Mouse (Mus musculus) T-helper 17 cell (primary cell): ENCODE measurements around the gene E130308A19Rik.

Experiments
- in situ Hi-C, 2 experiments: fragments of 300-600 bp; cut with MboI, MseI; formaldehyde crosslinking; loops; 1 replicate in 1 of 2; 2 replicates in 1 of 2; pipeline ENCODE4 v1.15.1; 2025; ENCODE audit warnings: high pct_unique_total_duplicates in 2 of 2

E130308A19Rik gene

DNA sequence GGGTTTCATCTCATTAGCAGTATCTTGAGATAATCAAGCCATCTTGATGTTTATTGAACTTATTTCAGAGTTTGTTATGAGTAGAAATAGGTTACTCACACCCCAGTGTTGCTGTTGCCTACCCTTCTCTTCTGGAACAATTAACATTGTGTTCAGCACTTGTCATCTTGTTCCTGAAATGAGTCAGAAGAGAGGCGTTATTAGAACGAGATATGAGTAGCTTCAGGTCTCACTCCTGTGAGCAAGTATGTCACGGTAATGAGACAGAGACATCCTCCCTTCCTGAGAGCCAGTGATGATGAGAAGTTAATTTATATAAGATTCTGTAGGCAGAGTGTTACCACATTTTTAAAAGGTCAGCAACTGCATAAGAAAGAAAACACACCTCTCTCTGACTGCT lies 56.5 kb downstream of the E130308A19Rik start:
- in situ Hi-C loops, result no loop called here

DNA sequence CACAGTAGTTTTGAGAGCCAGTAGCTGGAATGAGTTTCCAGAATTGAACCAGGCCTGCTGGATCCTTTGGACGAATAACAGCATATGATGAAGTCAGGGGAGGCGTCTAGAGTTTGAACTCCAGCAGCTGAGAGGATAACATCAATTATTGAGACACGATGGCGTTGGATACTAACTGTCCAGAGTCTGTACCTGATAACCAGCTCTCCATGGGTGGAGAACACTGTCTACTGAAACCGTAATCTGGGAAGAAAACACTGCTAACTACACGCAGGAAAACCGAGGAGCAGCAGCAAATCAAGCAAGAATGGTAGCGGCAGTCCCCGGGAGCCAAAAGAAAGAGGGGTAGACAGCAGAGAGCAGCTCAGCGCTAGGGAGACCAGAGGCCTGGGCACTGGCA lies 56.9 kb downstream of the E130308A19Rik start:
- in situ Hi-C loops, result no loop called here

DNA sequence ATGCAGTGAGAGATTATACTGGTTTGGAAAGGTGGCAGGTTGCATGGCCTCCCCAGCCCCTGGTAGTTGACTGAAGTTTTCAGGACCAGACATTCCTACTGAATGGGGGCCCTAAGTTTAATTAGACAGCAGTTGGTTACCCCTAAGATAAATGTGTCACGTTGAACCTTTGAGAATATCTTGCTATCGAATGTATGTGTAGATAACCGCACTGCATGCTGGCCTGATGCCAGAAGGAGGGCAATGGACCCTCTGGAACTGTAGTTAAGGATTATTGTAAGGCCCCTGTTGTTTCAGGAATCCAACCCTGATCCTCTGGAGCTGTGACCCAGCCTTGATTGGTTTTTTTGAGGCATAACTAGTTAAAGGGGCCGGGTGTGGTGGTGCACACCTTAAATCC lies 58.3 kb downstream of the E130308A19Rik start:
- in situ Hi-C loops, result no loop called here

DNA sequence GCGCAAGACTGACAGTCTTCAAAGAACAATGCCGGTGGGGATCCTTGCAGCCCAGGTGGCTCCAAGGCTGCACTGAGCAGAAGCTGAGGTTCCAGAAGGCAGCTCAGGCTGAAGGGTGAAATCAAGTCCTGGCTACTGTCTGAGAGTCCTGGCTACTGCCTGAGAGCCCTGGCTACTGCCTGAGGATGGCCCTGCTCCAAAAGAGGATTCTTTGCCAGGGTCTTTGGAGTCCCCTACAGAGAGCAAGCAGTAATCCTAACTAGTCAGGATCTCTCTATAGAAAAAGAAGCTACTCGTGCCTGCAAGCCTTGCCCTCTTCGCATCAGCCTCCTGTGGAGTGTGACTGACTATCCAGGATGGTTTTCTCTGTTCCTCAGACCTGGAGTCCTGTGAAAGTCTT lies 60.7 kb downstream of the E130308A19Rik start:
- in situ Hi-C loops, result no loop called here

DNA sequence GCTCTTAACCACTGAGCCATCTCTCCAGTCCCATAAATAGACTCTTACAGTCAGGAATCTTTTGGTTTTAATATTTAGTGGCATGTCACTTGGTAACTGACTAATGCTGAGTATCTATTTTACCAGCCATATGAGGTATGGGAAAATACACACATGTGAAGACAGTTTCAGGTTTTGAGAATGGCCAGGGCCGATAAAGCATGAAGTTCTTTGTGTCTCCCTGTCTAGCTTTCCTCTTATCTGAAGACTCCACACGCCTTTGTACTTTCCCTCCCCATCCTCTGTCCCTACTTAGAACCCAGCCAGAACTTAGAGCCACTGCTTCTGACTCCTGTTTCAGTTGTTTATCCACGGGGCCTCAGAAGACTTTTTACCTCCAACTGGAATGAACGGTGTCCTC lies 63.0 kb downstream of the E130308A19Rik start:
- in situ Hi-C loops, result no loop called here

DNA sequence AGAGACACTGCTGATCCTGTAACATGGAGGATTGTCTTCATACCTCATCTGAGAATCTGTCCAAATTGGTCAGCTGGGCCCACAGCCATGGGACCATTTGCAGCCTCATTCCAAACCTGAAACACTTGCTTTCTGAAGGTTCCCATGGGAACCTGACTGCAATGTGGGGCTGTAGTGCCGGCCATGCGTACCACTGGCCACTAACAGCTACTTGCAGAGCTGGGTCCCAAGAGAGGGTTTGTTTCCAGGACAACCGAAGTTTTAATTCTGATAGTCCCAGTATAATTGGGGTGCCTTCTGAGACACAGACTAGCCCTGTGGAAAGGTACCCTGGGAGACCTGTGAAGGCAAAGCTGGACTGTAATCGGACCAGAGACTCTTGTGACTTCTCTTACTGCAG lies 64.1 kb downstream of the E130308A19Rik start:
- in situ Hi-C loops, result no loop called here

DNA sequence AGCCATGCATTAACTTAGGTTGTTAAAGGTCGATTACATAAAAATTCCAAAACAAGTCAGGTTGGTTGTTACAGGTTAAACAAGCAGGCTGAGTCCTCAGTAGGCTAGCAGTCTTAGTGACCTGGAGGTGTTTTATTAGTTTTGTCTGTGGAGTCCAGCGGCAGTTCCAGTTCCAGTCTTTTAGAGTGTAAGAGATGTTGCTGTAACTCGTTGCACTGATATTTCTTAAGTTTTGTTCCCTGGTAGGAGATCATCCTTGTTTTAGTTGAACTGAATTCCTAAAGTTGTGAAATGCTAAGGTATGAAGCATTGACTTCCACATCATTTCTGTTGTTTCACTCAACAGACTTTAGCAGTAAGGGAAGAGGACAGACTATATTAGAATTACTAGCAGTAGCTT lies 70.8 kb downstream of the E130308A19Rik start:
- in situ Hi-C loops, result no loop called here

DNA sequence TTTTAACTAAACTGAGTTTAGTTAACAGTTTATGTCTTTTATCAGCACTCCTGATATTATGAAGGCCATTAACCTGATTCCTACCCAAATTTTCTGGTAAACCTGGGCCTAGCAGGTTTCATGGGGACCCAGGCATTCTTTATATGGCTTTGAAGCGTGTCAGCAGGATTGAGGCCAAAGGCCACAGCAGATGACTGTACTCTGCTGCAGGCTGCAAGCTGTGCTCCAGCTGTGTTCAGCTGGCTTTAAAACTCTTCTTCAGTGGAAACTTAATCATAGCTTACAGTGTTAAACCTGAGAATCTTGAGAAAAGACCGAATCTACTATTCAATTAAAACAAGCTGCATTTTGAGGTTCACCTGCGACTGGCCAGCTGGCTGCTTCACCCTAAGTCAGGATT lies 71.9 kb downstream of the E130308A19Rik start:
- in situ Hi-C loops, result no loop called here

DNA sequence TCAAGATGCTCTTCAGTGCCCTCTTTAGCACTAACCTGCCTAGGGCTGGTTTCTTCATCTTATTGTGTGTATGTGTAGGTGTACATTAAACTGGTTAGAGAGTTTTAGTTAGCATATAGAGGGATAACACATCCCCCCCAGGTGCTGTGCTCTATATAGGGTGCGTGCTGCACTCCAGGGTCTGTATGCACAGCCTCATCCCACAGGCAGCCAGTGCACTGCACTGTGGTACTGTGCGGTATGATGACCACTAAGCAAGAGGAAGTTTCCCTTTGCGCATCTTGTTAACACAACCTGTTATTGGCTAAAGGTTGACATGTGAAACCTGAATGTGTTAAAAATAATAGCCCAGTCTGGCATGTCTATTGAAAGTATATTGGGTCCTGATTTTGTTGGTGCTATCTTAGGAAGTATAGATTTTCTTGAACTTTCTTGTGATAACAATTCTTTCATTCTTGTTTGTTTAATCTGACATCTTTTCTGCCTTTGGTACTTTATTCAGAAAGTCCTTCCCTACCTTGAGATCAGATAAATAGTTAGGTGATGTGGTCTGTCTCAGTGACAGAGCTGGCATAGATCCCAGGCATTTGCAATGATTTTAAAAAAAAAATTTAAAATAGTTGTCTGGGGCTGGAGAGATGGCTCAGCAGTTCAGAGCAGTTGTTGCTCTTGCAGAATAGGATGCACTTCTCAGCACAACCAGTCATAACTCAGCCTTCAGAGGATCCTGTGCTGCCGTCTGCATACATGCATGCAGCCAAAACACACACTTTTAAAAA lies 73.2 kb downstream of the E130308A19Rik start:
- in situ Hi-C loops, result no loop called here

DNA sequence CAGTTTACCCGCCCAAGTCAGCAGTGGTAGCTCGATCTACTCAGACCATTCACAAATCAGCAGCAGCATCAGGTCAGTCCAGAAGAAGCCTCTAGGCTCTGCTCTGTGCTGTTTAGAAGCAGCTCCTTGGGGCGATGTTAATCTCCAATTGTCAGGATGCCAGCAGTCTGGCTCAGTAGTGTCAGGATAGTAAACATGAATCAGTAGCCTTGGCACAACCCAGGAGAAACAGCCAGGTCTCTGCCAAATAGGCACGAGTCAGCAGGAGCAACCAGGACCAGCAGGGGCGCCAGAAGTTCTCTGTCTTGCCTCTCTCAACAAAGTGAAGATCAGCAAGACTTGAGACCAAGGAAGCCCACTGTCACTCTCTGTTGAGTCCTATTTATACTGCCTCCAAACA lies 83.3 kb downstream of the E130308A19Rik start:
- in situ Hi-C loops, result loop anchor here (5.0 kb wide), 2 partner anchors 72 to 87 kb away; no protein-coding TSS in a partner anchor

DNA sequence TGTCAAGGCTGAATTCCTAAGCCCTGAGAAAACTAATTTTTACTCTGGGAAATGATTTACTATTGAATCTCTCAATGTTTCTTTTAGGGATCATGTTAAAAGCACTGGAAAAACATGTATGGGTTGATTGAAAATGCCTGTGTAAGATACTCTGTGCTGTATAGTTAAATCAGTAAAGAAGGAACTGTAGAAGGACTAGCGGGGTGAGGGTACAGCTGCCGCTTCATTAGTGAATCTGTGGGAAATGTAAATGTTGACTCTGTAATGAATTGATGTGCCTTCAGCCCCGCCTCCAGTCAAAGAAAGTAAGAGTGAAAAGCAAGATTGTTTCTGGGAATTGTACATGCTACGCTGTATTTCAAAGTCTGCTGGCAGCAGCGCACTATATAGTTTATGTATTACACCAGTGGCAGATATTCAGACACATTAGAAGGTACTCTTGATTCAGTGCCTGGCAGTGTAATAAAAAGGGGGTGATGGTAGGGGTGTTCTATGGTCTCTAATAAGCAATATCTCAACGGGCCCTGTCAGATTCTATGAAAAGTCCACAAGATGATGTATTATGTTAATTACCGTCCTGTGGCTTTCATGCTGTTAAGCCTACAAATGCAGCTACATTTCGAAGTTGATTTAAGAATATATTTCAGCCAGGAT lies 84.9 kb downstream of the E130308A19Rik start:
- in situ Hi-C loops, result no loop called here

DNA sequence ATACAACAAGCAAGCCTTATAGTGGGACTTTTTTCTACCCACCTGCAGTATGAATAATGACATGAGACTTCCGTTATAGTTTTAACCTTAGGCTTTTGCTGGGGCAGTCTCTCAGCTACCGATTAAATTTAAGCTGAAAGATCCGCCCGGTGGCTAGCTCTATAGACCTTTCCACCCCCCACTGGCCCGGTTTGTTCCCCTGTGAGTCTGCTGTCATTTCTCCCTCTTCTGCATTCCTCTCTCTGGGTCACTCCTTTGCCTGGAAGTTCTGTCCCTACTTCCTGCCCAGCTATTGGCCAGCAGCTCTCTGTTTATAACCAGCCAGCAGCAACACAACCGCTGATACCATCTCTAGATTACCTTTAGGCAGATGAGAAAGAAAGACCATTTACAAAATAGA lies 86.4 kb downstream of the E130308A19Rik start:
- in situ Hi-C loops, result no loop called here

DNA sequence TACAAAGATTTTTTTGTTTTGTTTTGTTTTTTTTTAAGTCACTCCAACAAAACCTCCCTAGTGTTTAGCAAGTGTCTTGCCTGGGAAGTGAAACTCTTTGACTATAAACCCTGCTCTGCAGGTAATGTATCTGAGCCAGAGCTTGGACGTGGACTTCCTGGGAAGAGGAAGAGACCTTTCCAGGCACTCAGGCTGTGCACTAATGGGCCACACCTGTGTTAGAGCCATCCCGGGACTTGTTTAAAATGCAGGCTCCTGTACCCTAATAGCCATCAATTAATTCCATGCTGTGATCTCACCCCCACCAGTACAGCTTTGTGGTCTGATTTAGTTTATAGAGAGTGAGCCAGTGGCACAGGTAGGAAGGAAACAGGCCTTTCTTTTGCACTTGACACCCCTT lies 86.9 kb downstream of the E130308A19Rik start:
- in situ Hi-C loops, result no loop called here

DNA sequence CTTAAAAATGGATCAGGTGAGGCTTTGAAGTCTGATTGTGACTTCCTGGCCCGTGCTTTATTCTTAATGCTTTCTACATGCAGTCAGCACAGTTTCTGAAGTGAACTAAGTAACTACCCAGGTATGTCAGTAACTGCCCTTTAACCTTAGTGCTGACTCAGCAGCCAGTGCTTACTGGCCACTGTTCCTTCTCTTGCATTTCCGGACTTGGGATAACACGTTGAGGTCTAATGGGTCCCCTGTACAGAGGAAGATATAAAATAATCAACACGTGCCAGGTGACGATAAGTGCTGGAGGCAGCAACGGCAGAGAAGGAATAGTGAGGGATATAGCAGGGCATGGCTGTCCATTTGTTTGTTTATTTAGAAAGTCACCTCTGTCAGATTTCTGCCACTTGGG lies 88.5 kb downstream of the E130308A19Rik start:
- in situ Hi-C loops, result no loop called here

DNA sequence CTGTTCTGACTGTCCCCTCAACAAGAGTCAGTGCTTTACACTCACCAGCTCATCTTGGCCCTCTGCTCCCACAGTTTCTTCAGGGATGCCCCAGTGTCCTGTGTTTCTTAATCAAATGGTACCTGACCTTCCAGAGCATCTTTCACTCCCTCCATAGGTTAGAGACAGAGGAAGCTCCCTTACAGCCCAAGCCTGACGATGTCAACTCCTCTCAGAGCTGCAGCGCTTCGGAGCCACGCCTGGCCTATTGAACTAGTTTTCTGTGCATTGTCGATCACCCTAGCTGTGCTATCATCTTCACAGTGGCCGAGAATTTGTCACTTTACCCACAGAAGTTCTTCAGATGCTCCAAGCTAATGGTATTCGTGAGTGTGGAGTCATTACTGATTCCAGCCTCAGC lies 88.9 kb downstream of the E130308A19Rik start:
- in situ Hi-C loops, result no loop called here

DNA sequence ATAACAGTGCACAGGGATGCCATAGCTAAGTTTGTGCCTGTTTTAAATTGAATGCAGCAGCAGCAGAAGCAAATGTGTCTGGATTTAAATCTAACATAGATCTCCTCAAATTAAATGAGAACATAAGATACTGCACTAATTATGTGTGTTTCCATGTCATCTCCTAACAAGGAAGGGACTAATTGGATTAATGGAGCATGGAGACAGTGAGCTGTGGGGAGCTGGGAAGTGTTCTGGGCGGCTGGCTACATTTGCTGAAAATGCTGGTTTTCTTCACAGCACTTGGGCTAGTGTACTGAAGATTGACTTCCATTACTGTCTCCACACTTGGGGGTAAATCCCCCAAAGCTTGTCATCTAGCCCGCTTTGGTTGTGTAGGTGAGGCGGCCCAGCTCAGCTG lies 89.5 kb downstream of the E130308A19Rik start:
- in situ Hi-C loops, result no loop called here

DNA sequence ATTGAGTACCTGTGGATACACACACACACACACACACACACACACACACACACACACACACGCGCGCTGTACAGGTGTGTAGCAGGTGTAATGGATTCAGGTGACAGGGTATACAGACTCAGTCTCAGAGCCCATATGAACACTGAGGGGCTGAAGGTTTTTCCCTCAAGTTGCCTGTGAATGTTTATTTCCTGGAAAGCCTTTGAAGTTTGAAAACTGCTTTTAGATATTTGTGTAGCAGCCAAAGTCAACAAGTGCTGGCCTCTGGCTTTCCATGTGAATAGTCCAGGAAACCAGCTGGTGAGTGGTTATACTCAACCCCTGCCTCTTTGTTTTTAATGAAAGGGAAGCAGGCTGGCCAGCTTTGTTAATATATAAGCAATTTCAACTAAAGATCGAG lies 91.3 kb downstream of the E130308A19Rik start:
- in situ Hi-C loops, result no loop called here

DNA sequence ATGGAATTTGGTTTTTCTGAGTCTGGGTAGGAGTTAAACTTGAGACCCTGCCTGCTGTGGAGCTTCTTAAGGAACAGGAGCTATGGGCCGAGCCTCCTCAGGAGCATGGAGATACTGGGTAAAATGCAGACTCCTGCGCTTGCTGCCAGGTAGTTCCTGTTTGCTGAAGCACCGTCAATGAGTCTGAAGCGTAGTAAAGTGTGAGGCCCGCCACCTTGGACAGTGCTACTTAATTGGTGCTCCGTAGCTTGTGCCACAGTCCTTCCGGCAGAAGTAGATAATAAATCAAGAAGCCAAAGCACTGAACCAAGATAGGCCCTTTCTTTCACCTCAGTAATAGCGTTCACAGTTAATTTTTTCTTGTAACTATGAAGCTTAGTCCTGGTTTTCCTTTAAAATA lies 92.5 kb downstream of the E130308A19Rik start:
- in situ Hi-C loops, result no loop called here

DNA sequence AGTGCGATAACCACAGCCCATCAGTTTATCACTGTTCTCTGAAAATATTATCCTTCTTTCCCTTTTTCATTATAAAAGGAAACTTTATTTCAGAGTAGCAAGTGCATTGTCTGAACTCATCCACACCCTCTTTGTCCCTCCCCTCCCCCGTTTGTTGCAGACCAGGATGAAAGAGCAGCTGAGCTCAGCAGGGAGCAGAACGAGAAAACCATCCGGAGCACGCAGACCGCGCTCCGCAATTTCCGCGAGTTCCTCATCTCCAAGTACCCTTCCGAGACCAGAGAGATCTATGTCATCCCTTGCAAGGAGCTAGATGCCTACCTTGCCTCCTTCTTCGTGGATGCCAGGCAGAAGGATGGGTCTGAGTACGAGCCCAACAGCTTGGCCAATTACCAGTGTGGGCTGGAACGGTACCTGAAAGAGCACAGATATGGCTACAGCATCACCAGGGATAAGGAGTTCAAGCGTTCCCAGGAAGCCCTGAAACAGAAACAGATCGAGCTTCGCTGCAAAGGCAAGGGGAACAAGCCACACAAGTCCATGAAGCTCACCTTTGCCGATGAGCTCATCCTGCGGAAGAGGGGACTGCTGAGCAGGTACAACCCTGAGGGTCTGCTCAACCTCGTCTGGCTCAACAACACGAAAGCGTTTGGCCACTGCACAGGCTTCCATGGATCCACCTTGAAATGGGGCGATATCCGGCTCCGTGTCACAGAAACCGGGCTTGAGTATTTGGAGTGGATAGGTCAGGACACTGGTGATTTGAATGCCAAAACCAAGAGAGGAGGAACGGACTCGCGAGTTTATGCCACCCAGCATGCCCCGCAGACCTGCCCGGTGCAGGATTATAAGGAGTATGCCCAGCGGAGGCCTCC lies 93.7 kb downstream of the E130308A19Rik start:
- in situ Hi-C loops, result no loop called here

DNA sequence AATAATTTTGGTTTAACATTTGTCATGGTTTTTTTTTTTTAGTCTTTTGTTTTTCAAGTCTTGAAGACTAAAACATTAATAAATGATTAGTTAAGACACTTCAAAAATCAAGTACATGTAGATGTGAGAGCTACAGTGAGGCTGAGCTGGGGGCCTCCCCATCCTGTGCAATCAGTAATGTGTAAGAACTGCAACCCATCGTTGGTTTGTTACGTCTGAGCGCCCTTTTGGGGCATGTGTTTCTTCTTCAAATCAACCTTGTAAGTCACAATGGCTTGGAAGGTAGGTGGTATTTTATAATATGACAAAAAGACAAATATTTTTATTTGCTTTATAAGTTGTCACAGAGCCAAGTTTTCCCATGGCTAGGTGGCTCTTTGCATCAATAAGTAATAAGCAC lies 95.8 kb downstream of the E130308A19Rik start:
- in situ Hi-C loops, result no loop called here

DNA sequence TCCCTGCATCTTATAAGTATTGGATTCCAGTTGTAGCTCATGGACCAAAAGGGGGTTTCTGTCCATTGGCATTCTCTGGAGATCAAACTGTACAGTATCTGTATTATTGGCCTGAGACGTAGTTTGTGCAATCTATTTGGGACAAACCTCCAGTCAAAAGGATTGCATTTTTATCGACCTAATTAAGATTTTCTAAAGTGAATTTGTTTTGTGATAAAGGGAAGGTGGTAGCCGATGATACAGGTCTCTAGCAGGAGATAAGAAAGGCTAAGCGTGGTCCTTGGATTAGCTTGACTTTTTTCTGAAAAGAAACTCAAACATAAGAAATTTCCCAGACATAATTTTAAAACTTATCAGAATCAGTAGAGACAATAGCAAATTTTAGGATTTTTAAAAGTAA lies 99.6 kb downstream of the E130308A19Rik start:
- in situ Hi-C loops, result no loop called here

DNA sequence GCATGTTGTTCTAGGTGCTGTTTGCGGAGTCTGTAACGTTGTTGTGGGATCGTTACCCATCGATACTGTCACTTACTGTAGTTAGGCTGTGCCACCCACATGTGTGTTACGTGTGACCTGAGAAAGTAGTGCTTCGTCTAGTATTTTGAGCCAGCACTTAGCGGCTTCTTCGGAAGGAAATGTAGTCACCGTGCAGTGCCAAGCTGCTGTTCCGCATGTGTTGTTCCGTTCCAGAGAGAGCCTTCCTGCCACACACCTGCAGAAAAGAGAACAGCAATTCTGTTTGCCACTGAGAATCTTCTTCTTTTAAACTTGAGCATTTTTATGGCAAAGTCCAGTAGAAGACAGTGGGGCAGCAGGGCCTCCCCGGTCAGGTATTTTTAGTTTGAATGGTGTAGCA lies 100.5 kb downstream of the E130308A19Rik start:
- in situ Hi-C loops, result no loop called here
